Mouse (Mus musculus): ENCODE results near the gene Btg4. TPM values are rescaled to one million over a fixed set of nuclear protein-coding genes. Genes with fewer than 3 reads are reported as not detected.

Btg4 gene
- total and polyA plus RNA-seq, 2 experiments = not detected

GRCm38 (mm10) chr9:51026952-51027351, 33.7 kb upstream of the Btg4 start:
- 94% methylated on average over 1 of the region's 1 CpGs for WGBS
- H3K27me3 ChIP-seq (ENCODE audit: control insufficient read depth, insufficient read depth, low read length) = no peaks in the 10 kb centered on the region
- TF ChIP-seq POLR2A (IDR thresholded peaks at IDR 0.05; ENCODE audit: extremely low read depth, insufficient read depth, low read length) (no peak), CTCF (IDR thresholded peaks at IDR 0.05; ENCODE audit: low read depth, low read length) (no peak)
- no peaks in the 10 kb centered on the region for H3K4me1 ChIP-seq (ENCODE audit: control insufficient read depth, insufficient read depth, low read length)
- H3K79me2 ChIP-seq (ENCODE audit: control insufficient read depth, insufficient read depth, low read length) = no peaks in the 10 kb centered on the region
- no peak overlapping the region for H3K27ac ChIP-seq (replicated peaks; ENCODE audit: insufficient read depth, low read depth, low read length)
- no peak overlapping the region for H3K9ac ChIP-seq (ENCODE audit: low read depth, low read length)
- no peaks in the 10 kb centered on the region for H3K36me3 ChIP-seq (ENCODE audit: control insufficient read depth, insufficient read depth, low read length)
- no peak for DNase-seq (ENCODE audit: extremely low read depth, low read depth, low spot score)
- H3K4me3 ChIP-seq (ENCODE audit: insufficient read depth, low read depth, low read length) = no peak overlapping the region

DNA sequence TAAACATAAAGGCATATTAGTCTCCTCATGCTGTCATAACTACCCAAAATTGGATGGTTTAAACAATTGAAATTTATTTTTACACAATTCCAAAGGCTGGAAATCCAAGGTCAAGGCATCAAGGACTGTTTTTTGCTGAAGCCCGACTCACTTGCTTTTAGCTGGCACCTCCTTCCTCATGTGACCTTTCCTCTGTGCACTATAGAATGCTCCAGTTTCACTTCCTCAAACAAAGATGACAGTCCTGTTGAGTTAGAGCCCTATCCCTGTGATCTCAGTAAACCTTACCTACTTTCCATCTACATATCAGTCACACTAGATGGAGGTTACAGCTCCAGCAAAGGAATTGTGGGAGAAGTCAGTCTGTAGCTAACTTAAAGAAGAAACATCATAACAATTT, 30.6 kb upstream of the Btg4 start:
- no peak for DNase-seq (ENCODE audit: extremely low read depth, low read depth, low spot score)
- WGBS = 38% methylated on average over 1 of the region's 1 CpGs
- TF ChIP-seq CTCF (IDR thresholded peaks at IDR 0.05; ENCODE audit: low read depth, low read length) (no peak), POLR2A (IDR thresholded peaks at IDR 0.05; ENCODE audit: extremely low read depth, insufficient read depth, low read length) (no peak)

DNA sequence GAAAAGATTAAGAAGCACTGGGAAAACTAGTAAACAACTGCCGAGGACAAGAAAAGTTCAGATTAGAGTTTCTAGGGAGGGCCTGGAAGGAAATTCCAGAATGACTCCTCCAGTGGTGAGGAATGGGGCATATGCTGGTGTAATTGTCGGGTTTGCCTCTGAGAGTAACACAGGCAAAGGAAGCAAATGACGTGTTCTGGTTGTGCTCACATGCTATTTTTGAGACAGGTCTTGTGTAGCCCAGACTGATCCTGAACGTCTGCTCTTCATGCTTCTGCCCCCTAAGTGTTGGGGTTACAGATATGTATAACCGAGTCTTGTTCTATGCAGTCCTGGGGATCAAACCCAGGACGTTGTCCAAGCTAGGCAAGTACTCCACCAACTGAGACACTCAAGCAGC, 29.1 kb upstream of the Btg4 start:
- Histone ChIP-seq H3K27ac (replicated peaks; ENCODE audit: insufficient read depth, low read depth, low read length) (no peak overlapping the region), H3K9ac (ENCODE audit: low read depth, low read length) (no peak overlapping the region), H3K4me1 (ENCODE audit: control insufficient read depth, insufficient read depth, low read length) (no peaks in the 10 kb centered on the region), H3K4me3 (ENCODE audit: insufficient read depth, low read depth, low read length) (no peak overlapping the region), H3K36me3 (ENCODE audit: control insufficient read depth, insufficient read depth, low read length) (no peaks in the 10 kb centered on the region), H3K79me2 (ENCODE audit: control insufficient read depth, insufficient read depth, low read length) (no peaks in the 10 kb centered on the region), H3K27me3 (ENCODE audit: control insufficient read depth, insufficient read depth, low read length) (no peaks in the 10 kb centered on the region)
- no peak for DNase-seq (ENCODE audit: extremely low read depth, low read depth, low spot score)
- no peak for TF ChIP-seq CTCF (IDR thresholded peaks at IDR 0.05; ENCODE audit: low read depth, low read length)
- no peak for TF ChIP-seq POLR2A (IDR thresholded peaks at IDR 0.05; ENCODE audit: extremely low read depth, insufficient read depth, low read length)
- 71% methylated on average over 6 of the region's 6 CpGs for WGBS

More for the DNA sequence above, 30.6 kb upstream of the Btg4 start:
- no peak overlapping the region for H3K4me3 ChIP-seq (ENCODE audit: insufficient read depth, low read depth, low read length)
- no peaks in the 10 kb centered on the region for H3K79me2 ChIP-seq (ENCODE audit: control insufficient read depth, insufficient read depth, low read length)
- no peak overlapping the region for H3K27ac ChIP-seq (replicated peaks; ENCODE audit: insufficient read depth, low read depth, low read length)
- H3K4me1 ChIP-seq (ENCODE audit: control insufficient read depth, insufficient read depth, low read length) = no peaks in the 10 kb centered on the region
- H3K9ac ChIP-seq (ENCODE audit: low read depth, low read length) = no peak overlapping the region
- no peaks in the 10 kb centered on the region for H3K27me3 ChIP-seq (ENCODE audit: control insufficient read depth, insufficient read depth, low read length)
- no peaks in the 10 kb centered on the region for H3K36me3 ChIP-seq (ENCODE audit: control insufficient read depth, insufficient read depth, low read length)

- Histone ChIP-seq H3K4me3 (ENCODE audit: insufficient read depth, low read depth, low read length) (no peak overlapping the region), H3K27me3 (ENCODE audit: control insufficient read depth, insufficient read depth, low read length) (no peaks in the 10 kb centered on the region), H3K36me3 (ENCODE audit: control insufficient read depth, insufficient read depth, low read length) (no peaks in the 10 kb centered on the region), H3K9ac (ENCODE audit: low read depth, low read length) (no peak overlapping the region), H3K79me2 (ENCODE audit: control insufficient read depth, insufficient read depth, low read length) (no peaks in the 10 kb centered on the region), H3K27ac (replicated peaks; ENCODE audit: insufficient read depth, low read depth, low read length) (no peak overlapping the region), H3K4me1 (ENCODE audit: control insufficient read depth, insufficient read depth, low read length) (no peaks in the 10 kb centered on the region)
- 88% methylated on average over 8 of the region's 8 CpGs for WGBS
- TF ChIP-seq CTCF (IDR thresholded peaks at IDR 0.05; ENCODE audit: low read depth, low read length) (no peak), POLR2A (IDR thresholded peaks at IDR 0.05; ENCODE audit: extremely low read depth, insufficient read depth, low read length) (no peak)
- DNase-seq (ENCODE audit: extremely low read depth, low read depth, low spot score) = no peak
Observed at GRCm38 (mm10) chr9:51032291-51032690, 28.4 kb upstream of the Btg4 start.

- WGBS = 81% methylated on average over 3 of the region's 3 CpGs
- H3K27me3 ChIP-seq (ENCODE audit: control insufficient read depth, insufficient read depth, low read length) = no peaks in the 10 kb centered on the region
- no peak overlapping the region for H3K9ac ChIP-seq (ENCODE audit: low read depth, low read length)
- H3K4me3 ChIP-seq (ENCODE audit: insufficient read depth, low read depth, low read length) = no peak overlapping the region
- no peaks in the 10 kb centered on the region for H3K79me2 ChIP-seq (ENCODE audit: control insufficient read depth, insufficient read depth, low read length)
- H3K27ac ChIP-seq (replicated peaks; ENCODE audit: insufficient read depth, low read depth, low read length) = no peak overlapping the region
- no peak for TF ChIP-seq CTCF (IDR thresholded peaks at IDR 0.05; ENCODE audit: low read depth, low read length)
- no peak for TF ChIP-seq POLR2A (IDR thresholded peaks at IDR 0.05; ENCODE audit: extremely low read depth, insufficient read depth, low read length)
- no peaks in the 10 kb centered on the region for H3K4me1 ChIP-seq (ENCODE audit: control insufficient read depth, insufficient read depth, low read length)
- DNase-seq (ENCODE audit: extremely low read depth, low read depth, low spot score) = no peak
- no peaks in the 10 kb centered on the region for H3K36me3 ChIP-seq (ENCODE audit: control insufficient read depth, insufficient read depth, low read length)
Observed at GRCm38 (mm10) chr9:51032785-51033529, 27.7 kb upstream of the Btg4 start.

GRCm38 (mm10) chr9:51041491-51041980, 19.2 kb upstream of the Btg4 start:
- H3K27ac ChIP-seq (replicated peaks; ENCODE audit: insufficient read depth, low read depth, low read length) = no peak overlapping the region
- no peak overlapping the region for H3K9ac ChIP-seq (ENCODE audit: low read depth, low read length)
- DNase-seq (ENCODE audit: extremely low read depth, low read depth, low spot score) = no peak
- H3K4me3 ChIP-seq (ENCODE audit: insufficient read depth, low read depth, low read length) = no peak overlapping the region
- H3K79me2 ChIP-seq (ENCODE audit: control insufficient read depth, insufficient read depth, low read length) = no peaks in the 10 kb centered on the region
- TF ChIP-seq POLR2A (IDR thresholded peaks at IDR 0.05; ENCODE audit: extremely low read depth, insufficient read depth, low read length) = no peak
- no peak for TF ChIP-seq CTCF (IDR thresholded peaks at IDR 0.05; ENCODE audit: low read depth, low read length)
- H3K4me1 ChIP-seq (ENCODE audit: control insufficient read depth, insufficient read depth, low read length) = no peaks in the 10 kb centered on the region
- 74% methylated on average over 7 of the region's 7 CpGs for WGBS
- H3K36me3 ChIP-seq (ENCODE audit: control insufficient read depth, insufficient read depth, low read length) = no peaks in the 10 kb centered on the region
- H3K27me3 ChIP-seq (ENCODE audit: control insufficient read depth, insufficient read depth, low read length) = no peaks in the 10 kb centered on the region

Data from liver, adult 2 months (tissue).